Mouse (Mus musculus): ENCODE data around the gene Kxd1. TPM values are rescaled to one million over a fixed set of nuclear protein-coding genes. Genes with fewer than 3 reads are reported as not detected.
"Not testable (repeated sequence)": the region's sequence is repeated elsewhere in the genome, so short reads cannot be mapped to it uniquely, and the experiment has no call there.

Kxd1 gene
- polyA plus RNA-seq, 2 experiments, result 52.5 to 60.3 TPM

DNA sequence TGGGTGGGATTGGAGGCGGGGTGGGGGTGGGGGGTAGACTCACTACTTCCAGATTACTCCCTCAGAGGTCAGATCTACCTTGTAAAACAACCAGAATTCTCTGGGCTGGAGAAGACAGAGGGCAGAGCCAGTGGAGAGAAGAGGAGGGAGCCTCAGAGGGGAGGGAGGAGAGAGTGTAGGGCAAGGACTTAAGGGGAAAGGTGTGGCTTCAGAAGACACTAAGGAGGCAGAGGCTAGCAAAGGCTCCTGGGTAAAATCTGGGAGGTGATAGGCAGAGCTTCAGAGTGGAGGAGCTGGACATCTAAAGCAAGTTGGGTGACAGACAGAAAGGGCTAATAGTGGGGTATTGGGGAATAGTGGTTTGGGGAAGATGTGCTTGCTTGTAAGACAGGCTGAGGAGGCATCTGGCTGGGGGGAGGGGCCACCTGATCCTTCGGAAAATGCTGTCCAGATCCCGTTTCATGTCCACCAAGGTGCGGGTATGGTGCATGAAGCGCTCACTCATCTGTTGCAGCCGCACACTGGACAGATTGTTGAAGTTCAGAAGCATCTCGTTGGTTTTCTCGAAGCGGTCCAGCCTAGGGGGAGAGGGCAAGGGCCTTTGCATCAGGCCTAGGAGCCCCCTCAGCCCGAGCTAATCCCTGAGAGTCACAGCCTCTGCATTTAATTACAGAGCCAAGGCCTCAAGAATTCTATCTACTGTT, 9.7 kb downstream of the Kxd1 start:
- no peak overlapping the region for H3K4me2 ChIP-seq (replicated peaks; ENCODE audit: low read depth, low read length, severe bottlenecking)
- 70% methylated on average over 10 of the region's 10 CpGs for WGBS
- no peak overlapping the region for H3K27ac ChIP-seq (replicated peaks; ENCODE audit: low read depth, low read length)
- no peak for ATAC-seq (ENCODE audit: low FRiP score, low read depth)
- no peak overlapping the region for H3K4me3 ChIP-seq (replicated peaks; ENCODE audit: low read length)
- H3K36me3 ChIP-seq (ENCODE audit: control insufficient read depth, insufficient read depth, low read length), result peaks cover 30% of the 10 kb centered on the region
- no peak for DNase-seq (ENCODE audit: low spot score)
- no peaks in the 10 kb centered on the region for H3K9me3 ChIP-seq (ENCODE audit: control insufficient read depth, low read length)
- no peaks in the 10 kb centered on the region for H3K27me3 ChIP-seq (ENCODE audit: control insufficient read depth, insufficient read depth, low read length)
- no peaks in the 10 kb centered on the region; the same call in 1 of the 2 replicates for H3K4me1 ChIP-seq (ENCODE audit: control insufficient read depth, insufficient read depth, low read length)
- H3K9ac ChIP-seq (ENCODE audit: low read depth, low read length, severe bottlenecking), result no peak overlapping the region
- no peak for TF ChIP-seq POLR2A (IDR thresholded peaks at IDR 0.05; ENCODE audit: borderline replicate concordance, extremely low read depth, insufficient read depth, insufficient read length)

DNA sequence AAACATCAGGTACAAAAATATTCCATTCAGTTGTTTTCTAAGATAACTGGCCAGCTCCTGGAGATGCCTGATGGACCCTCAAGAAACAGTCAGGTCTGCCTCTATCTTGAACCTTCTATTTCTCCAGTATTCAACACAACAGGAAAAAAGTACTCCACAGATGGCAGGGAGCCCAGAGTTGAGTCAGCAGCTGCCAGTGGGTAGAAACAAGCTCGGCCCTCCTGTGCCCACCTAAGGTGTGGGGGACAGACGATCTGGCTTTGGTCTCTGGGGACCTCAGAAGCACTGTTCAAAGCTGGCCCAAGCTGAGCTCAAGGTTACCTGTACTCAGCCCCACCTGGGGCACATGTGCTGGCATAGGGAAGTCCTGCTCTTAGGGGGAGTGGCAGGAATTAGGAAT, 14.3 kb downstream of the Kxd1 start:
- peaks cover 38% of the 10 kb centered on the region for H3K36me3 ChIP-seq (ENCODE audit: control insufficient read depth, insufficient read depth, low read length)
- H3K27ac ChIP-seq (replicated peaks; ENCODE audit: low read depth, low read length), result no peak overlapping the region
- no peaks in the 10 kb centered on the region for H3K27me3 ChIP-seq (ENCODE audit: control insufficient read depth, insufficient read depth, low read length)
- H3K9ac ChIP-seq (ENCODE audit: low read depth, low read length, severe bottlenecking), result no peak overlapping the region
- H3K4me2 ChIP-seq (replicated peaks; ENCODE audit: low read depth, low read length, severe bottlenecking), result no peak overlapping the region
- WGBS, result 70% methylated on average over 2 of the region's 2 CpGs
- no peak overlapping the region for H3K4me3 ChIP-seq (replicated peaks; ENCODE audit: low read length)
- no peak for TF ChIP-seq POLR2A (IDR thresholded peaks at IDR 0.05; ENCODE audit: borderline replicate concordance, extremely low read depth, insufficient read depth, insufficient read length)
- H3K4me1 ChIP-seq (ENCODE audit: control insufficient read depth, insufficient read depth, low read length), result peaks cover 10% of the 10 kb centered on the region
- no peak for DNase-seq (ENCODE audit: low spot score)
- no peak for ATAC-seq (ENCODE audit: low FRiP score, low read depth)
- H3K9me3 ChIP-seq (ENCODE audit: control insufficient read depth, low read length), result no peaks in the 10 kb centered on the region

DNA sequence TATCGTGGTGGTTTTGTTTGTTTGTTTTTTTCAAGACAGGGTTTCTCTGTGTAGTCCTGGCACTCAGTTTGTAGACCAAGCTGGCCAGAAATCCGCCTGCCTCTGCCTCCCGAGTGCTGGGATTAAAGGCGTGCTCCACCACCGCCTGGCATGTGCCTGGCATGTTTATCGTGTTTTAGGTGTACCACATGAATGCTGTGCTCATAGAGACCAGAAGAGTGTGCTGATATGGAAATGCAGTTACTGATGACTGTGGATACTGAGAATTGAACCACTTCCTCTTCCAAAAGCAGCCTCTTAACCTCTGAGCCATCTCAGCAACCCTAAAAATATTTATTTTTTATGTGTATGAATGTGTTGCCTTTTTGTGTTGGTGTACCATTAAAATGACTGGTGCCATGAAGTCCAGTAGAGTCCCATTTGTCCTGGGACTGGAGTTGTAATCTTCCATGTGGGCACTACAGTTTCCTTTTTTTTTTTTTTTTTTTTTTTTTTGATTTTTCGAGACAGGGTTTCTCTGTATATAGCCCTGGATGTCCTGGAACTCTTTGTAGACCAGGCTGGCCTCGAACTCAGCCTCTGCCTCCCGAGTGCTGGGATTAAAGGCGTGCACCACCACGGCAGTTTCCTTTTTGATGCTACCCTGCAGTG, 15.4 kb downstream of the Kxd1 start:
- no peak for DNase-seq (ENCODE audit: low spot score)
- Histone ChIP-seq H3K4me3 (replicated peaks; ENCODE audit: low read length) (no peak overlapping the region), H3K27me3 (ENCODE audit: control insufficient read depth, insufficient read depth, low read length) (no peaks in the 10 kb centered on the region), H3K9ac (ENCODE audit: low read depth, low read length, severe bottlenecking) (no peak overlapping the region), H3K27ac (replicated peaks; ENCODE audit: low read depth, low read length) (no peak overlapping the region), H3K4me2 (replicated peaks; ENCODE audit: low read depth, low read length, severe bottlenecking) (no peak overlapping the region), H3K36me3 (ENCODE audit: control insufficient read depth, insufficient read depth, low read length) (peaks cover 47% of the 10 kb centered on the region), H3K4me1 (ENCODE audit: control insufficient read depth, insufficient read depth, low read length) (peaks cover 10% of the 10 kb centered on the region), H3K9me3 (ENCODE audit: control insufficient read depth, low read length) (no peaks in the 10 kb centered on the region)
- ATAC-seq (ENCODE audit: low FRiP score, low read depth), result no peak
- TF ChIP-seq POLR2A (IDR thresholded peaks at IDR 0.05; ENCODE audit: borderline replicate concordance, extremely low read depth, insufficient read depth, insufficient read length), result no peak
- WGBS, result 92% methylated on average over 11 of the region's 11 CpGs

DNA sequence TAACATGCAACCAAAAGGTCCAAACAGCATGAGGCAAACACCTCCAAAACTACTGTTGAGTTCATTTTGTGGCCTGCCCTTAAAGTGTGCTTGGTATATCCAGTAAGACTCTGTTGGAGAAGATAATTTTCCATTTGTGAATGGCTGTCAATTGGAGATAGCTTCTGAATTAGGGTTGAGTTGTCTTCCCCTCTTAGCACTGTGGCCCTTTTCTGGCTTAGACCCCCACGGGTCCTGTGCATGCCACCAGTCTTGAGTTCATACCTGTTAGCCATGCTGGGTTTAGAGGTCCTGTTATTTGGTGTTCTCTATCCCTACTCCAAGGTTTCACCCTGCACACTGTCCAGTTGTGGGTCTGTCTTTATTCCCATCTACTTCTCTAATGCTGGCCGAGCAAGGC, 16.0 kb downstream of the Kxd1 start:
- TF ChIP-seq POLR2A (IDR thresholded peaks at IDR 0.05; ENCODE audit: borderline replicate concordance, extremely low read depth, insufficient read depth, insufficient read length), result no peak
- WGBS, result 92% methylated on average over 2 of the region's 2 CpGs
- DNase-seq (ENCODE audit: low spot score) (no peak), ATAC-seq (ENCODE audit: low FRiP score, low read depth) (no peak)
- Histone ChIP-seq H3K9me3 (ENCODE audit: control insufficient read depth, low read length) (no peaks in the 10 kb centered on the region), H3K4me1 (ENCODE audit: control insufficient read depth, insufficient read depth, low read length) (peaks cover 12% of the 10 kb centered on the region), H3K36me3 (ENCODE audit: control insufficient read depth, insufficient read depth, low read length) (peaks cover 52% of the 10 kb centered on the region), H3K4me3 (replicated peaks; ENCODE audit: low read length) (no peak overlapping the region), H3K9ac (ENCODE audit: low read depth, low read length, severe bottlenecking) (no peak overlapping the region), H3K27me3 (ENCODE audit: control insufficient read depth, insufficient read depth, low read length) (no peaks in the 10 kb centered on the region), H3K4me2 (replicated peaks; ENCODE audit: low read depth, low read length, severe bottlenecking) (no peak overlapping the region), H3K27ac (replicated peaks; ENCODE audit: low read depth, low read length) (no peak overlapping the region)

DNA sequence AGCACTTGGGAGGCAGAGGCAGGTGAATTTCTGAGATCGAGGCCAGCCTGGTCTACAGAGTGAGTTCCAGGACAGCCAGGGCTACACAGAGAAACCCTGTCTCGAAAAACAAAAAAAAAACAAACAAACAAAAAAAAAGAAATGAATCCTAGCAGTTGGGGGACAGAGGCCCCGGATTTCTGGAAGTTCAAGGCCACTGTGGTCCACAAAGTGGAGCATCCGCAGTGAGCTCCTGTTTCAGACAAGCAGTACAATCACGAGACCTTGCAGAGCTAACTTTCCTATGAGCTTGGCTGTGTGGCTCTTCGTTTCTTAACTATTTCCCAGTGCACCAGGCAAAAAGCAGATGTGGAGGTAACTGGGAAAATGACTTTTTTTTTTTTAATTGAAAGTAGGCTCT, 16.6 kb downstream of the Kxd1 start:
- not testable (repeated sequence) for H3K27me3 ChIP-seq (ENCODE audit: control insufficient read depth, insufficient read depth, low read length); H3K27ac ChIP-seq (replicated peaks; ENCODE audit: low read depth, low read length); DNase-seq (ENCODE audit: low spot score); H3K9me3 ChIP-seq (ENCODE audit: control insufficient read depth, low read length); ATAC-seq (ENCODE audit: low FRiP score, low read depth)
- peaks cover 13% of the 10 kb centered on the region for H3K4me1 ChIP-seq (ENCODE audit: control insufficient read depth, insufficient read depth, low read length)
- 82% methylated on average over 6 of the region's 6 CpGs for WGBS
- H3K4me3 ChIP-seq (replicated peaks; ENCODE audit: low read length), result peak overlapping the region; percentile 97
- peaks cover 47% of the 10 kb centered on the region for H3K36me3 ChIP-seq (ENCODE audit: control insufficient read depth, insufficient read depth, low read length)
- H3K4me2 ChIP-seq (replicated peaks; ENCODE audit: low read depth, low read length, severe bottlenecking), result peak overlapping the region; percentile 88
- H3K9ac ChIP-seq (ENCODE audit: low read depth, low read length, severe bottlenecking), result peak overlapping the region; percentile 95; the same call in 1 of the 2 replicates
